Mouse (Mus musculus): Measurements from ENCODE around the gene Acacb. TPM values are rescaled to one million over a fixed set of nuclear protein-coding genes. Genes with fewer than 3 reads are reported as not detected.

The Acacb gene
- polyA plus RNA-seq, 1 experiment: 0.28 TPM

DNA sequence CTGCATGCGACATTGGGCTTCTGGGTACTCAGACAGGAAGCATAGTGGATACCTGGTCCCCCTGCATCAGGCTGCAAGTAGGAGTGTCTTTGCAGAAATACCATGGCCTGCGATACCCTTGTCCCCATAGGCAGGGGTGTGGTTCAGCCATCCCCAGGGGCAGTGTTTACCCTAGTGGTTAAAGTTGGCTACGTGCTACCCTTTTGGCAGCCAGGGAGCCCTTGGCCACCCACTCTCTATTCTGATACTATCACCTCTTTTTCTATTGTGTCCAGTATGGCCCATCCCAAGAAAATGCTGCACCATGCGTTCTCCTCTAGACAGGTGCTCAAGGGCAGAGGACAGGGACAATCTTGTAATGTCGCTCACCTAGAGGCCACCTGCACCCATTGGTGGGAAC is 8.4 kb downstream of the Acacb start:
- TF ChIP-seq GATA1 (IDR thresholded peaks at IDR 0.05; ENCODE audit: low read length): no peak

- TF ChIP-seq GATA1 (IDR thresholded peaks at IDR 0.05; ENCODE audit: low read length): no peak
These were observed 9.0 kb downstream of the Acacb start for GRCm38 (mm10) chr5:114155168-114155933.

GRCm38 (mm10) chr5:114157236-114157635 is 10.9 kb downstream of the Acacb start:
- TF ChIP-seq GATA1 (IDR thresholded peaks at IDR 0.05; ENCODE audit: low read length): no peak

- no peak for TF ChIP-seq GATA1 (IDR thresholded peaks at IDR 0.05; ENCODE audit: low read length)
These were observed 15.1 kb downstream of the Acacb start for GRCm38 (mm10) chr5:114161424-114161823.

DNA sequence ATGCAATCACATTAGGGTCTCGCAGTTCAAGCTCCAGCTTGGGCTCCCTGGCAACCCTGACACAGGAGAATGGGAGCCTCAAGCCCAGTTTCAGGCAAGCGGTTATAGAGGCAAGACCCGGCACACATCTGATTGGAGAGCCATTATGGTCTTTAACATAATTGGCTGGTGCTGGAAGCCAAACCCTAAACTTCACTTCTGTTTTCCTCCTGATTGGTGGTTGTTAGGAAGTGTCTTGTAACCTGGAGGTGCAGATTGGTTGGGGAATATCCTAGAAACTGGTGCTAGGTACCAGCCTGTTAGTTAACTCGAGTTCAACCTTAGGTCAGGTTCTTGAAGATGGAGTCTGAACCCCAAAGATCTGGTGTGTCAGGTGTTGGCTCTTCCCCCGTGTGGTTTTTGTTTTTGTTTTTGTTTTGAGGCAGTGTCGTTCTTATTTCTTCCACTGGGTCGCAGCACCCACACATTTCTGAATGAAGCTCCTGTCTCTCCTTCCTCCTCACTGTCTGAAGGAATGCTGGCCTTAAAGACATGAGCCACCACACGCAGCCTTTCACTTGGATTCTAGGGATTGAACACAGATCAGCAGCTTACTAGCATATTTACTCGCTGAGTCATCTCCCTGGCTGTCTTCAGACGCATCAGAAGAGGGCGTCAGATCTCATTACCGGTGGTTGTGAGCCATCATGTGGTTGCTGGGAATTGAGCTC is 15.9 kb downstream of the Acacb start:
- no peak for TF ChIP-seq GATA1 (IDR thresholded peaks at IDR 0.05; ENCODE audit: low read length)

GRCm38 (mm10) chr5:114163117-114163696 is 16.9 kb downstream of the Acacb start:
- no peak for TF ChIP-seq GATA1 (IDR thresholded peaks at IDR 0.05; ENCODE audit: low read length)

GRCm38 (mm10) chr5:114170345-114170744 is 24.0 kb downstream of the Acacb start:
- TF ChIP-seq GATA1 (IDR thresholded peaks at IDR 0.05; ENCODE audit: low read length): no peak

- no peak for TF ChIP-seq GATA1 (IDR thresholded peaks at IDR 0.05; ENCODE audit: low read length)
These were observed 26.6 kb downstream of the Acacb start for GRCm38 (mm10) chr5:114172936-114173335.

DNA sequence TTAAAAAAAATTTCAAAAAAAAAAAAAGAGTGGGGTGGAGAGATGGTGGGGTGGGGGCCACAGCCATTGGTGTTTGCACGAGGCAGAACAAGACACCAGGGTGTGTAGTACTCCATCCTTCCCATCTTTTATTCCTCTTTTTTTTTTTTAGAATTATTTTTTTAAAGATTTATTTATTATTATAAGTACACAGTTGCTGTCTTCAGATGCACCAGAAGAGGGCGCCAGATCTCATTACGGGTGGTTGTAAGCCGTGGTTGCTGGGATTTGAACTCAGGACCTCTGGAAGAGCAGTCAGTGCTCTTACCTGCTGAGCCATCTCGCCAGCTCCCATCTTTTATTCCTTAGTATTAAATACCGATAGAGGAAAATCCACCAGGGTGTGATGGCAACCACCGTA is 27.1 kb downstream of the Acacb start:
- no peak for TF ChIP-seq GATA1 (IDR thresholded peaks at IDR 0.05; ENCODE audit: low read length)

DNA sequence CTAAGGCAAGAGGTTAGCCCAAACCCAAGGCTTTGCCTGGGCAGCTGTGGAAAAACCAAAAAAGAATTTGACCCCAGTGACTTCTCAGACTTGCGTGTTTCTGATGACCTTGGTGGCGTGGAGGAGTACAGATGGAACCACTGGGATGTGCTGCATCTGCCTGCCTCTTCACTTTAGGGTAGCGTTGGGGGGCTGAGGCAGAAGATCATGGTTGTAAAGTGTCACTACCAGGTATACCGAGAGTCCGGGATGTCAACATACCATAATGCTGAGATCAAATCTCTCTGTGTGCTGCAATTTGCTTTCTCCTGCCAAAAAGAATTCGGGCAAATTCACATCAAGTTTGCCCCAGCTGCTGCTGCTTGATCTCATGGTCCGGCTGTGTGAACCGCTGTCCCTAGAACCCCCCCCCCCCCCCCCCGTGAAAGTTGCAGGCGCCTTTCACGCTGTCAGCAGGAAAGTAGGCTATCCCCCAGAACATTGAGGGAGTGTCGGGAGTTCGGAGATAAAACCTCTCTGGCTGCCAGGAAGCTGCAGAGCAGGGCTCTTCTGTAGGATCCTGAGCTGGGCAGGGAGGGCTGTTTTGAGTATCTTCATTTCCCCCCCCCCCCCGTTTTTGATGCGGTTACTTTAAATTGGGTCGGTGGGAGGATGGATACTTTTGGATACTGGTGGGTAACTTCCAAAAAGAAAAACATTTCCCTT is 27.7 kb downstream of the Acacb start:
- no peak for TF ChIP-seq GATA1 (IDR thresholded peaks at IDR 0.05; ENCODE audit: low read length)

DNA sequence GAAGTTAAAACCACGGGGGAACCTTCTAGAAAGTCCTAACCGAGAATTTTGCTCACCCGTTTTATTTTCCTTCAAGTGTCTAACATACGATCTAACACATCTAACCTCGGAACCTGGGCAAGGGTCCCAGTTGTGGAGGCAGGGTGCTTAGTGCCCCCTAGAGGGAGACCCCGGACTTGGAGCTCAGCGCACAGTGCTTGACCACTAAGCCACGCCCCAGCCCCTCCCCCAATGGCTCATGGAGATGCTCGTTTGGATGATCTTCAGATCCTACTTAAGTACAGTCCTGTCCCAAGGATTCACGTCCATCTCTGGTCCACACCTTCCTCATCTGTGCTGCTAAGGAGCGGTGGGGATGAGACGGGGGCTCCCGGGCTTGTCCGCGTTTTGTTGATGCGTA is 28.3 kb downstream of the Acacb start:
- no peak for TF ChIP-seq GATA1 (IDR thresholded peaks at IDR 0.05; ENCODE audit: low read length)

- TF ChIP-seq GATA1 (IDR thresholded peaks at IDR 0.05; ENCODE audit: low read length): no peak
These were observed 29.3 kb downstream of the Acacb start for GRCm38 (mm10) chr5:114175596-114176171.

- TF ChIP-seq GATA1 (IDR thresholded peaks at IDR 0.05; ENCODE audit: low read length): no peak
These were observed 30.4 kb downstream of the Acacb start for GRCm38 (mm10) chr5:114176548-114177400.

DNA sequence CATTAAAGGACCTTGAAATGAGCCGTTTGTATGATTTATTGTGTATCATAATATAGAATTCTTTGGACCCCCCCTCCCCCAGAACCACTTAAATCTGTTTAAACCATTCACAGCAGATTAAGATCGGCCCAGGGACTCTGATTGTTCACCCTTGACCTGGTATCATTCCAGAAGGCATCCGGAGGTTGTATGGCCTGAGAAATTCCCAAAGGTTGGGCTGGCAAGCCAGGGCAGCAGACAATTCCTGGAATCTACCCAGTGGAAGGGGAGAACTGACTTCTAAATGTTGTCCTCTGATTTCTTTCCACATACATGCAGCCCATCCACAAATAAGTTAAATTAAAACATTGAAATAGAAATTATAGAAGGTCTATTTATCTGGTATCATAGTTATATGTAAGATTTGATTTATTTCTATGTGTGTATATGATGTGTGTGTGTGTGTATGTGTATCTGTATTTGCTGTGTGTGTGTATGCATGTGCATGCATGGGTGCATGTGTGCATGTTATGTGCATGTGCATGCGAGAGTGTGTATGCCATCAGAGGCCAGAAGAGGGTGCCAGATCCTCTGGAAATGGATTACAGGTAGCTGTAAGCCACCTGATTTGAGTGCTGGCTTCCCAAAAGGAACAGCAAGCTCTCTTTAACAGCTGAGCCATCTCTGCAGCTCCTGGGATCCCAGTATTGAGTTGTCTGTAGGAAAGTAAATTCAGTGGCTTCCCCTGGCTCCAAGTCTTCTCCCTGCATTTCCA is 31.8 kb downstream of the Acacb start:
- TF ChIP-seq GATA1 (IDR thresholded peaks at IDR 0.05; ENCODE audit: low read length): no peak

Data from G1E-ER4 (cell line).